Mouse (Mus musculus): Measurements from ENCODE around the gene Afap1l2. TPM values are rescaled to one million over a fixed set of nuclear protein-coding genes. Genes with fewer than 3 reads are reported as not detected.

The Afap1l2 gene
- total and polyA plus RNA-seq, 2 experiments, result 0.55 to 0.77 TPM

GRCm38 (mm10) chr19:56873816-56874600 is 134.0 kb downstream of the Afap1l2 start, which contains the start of gene Vwa2:
Gene Vwa2, plus strand, starts transcription at chr19:56874249.
- Histone ChIP-seq H3K4me3 (ENCODE audit: insufficient read depth, low read depth, low read length) (no peak within 1 kb of the TSS), H3K36me3 (ENCODE audit: control insufficient read depth, insufficient read depth, low read length) (no peaks in the 10 kb centered on the region), H3K4me1 (ENCODE audit: control insufficient read depth, insufficient read depth, low read length) (peaks cover 2% of the 10 kb centered on the region), H3K9ac (ENCODE audit: low read depth, low read length) (no peak within 1 kb of the TSS), H3K27me3 (ENCODE audit: control insufficient read depth, insufficient read depth, low read length) (peaks cover 21% of the 10 kb centered on the region), H3K79me2 (ENCODE audit: control insufficient read depth, insufficient read depth, low read length) (no peaks in the 10 kb centered on the region), H3K27ac (replicated peaks; ENCODE audit: insufficient read depth, low read depth, low read length) (no peak within 1 kb of the TSS)
- peak; percentile 98 for DNase-seq (ENCODE audit: extremely low read depth, low read depth, low spot score)
- WGBS, result 3% methylated on average over 71 of the region's 71 CpGs
- TF ChIP-seq POLR2A (IDR thresholded peaks at IDR 0.05; ENCODE audit: extremely low read depth, insufficient read depth, low read length), result no peak
- TF ChIP-seq CTCF (IDR thresholded peaks at IDR 0.05; ENCODE audit: low read depth, low read length), result no peak

GRCm38 (mm10) chr19:56867701-56868100 is 140.3 kb downstream of the Afap1l2 start:
- no peak for TF ChIP-seq CTCF (IDR thresholded peaks at IDR 0.05; ENCODE audit: low read depth, low read length)
- WGBS, result 78% methylated on average over 4 of the region's 4 CpGs
- Histone ChIP-seq H3K79me2 (ENCODE audit: control insufficient read depth, insufficient read depth, low read length) (no peaks in the 10 kb centered on the region), H3K4me3 (ENCODE audit: insufficient read depth, low read depth, low read length) (no peak overlapping the region), H3K36me3 (ENCODE audit: control insufficient read depth, insufficient read depth, low read length) (no peaks in the 10 kb centered on the region), H3K9ac (ENCODE audit: low read depth, low read length) (no peak overlapping the region), H3K27ac (replicated peaks; ENCODE audit: insufficient read depth, low read depth, low read length) (no peak overlapping the region), H3K4me1 (ENCODE audit: control insufficient read depth, insufficient read depth, low read length) (no peaks in the 10 kb centered on the region), H3K27me3 (ENCODE audit: control insufficient read depth, insufficient read depth, low read length) (peaks cover 11% of the 10 kb centered on the region)
- DNase-seq (ENCODE audit: extremely low read depth, low read depth, low spot score), result no peak

Other genes with a start within 250 kb of the Afap1l2 start
- gene Ccdc186, start 186.0 kb downstream of the Afap1l2 start, total RNA-seq (2014; rRNA removed), result 5.9 and 7.9 TPM in 2 replicates
- 0.95 and 1.6 TPM in 2 replicates for gene Ccdc186, start 186.0 kb downstream of the Afap1l2 start, polyA plus RNA-seq (2012; rRNA removed)
- gene Tdrd1, start 182.0 kb downstream of the Afap1l2 start, total RNA-seq (2014; rRNA removed), result not detected in 2 replicates
- gene Tdrd1, start 182.0 kb downstream of the Afap1l2 start, polyA plus RNA-seq (2012; rRNA removed), result not detected in 2 replicates
- gene Vwa2, start 134.0 kb downstream of the Afap1l2 start, total RNA-seq (2014; rRNA removed), result not detected in 2 replicates
- gene Vwa2, start 134.0 kb downstream of the Afap1l2 start, polyA plus RNA-seq (2012; rRNA removed), result not detected in 2 replicates